Mouse (Mus musculus) layer of hippocampus, adult 8-10 months (tissue): ENCODE results near the gene Sh3rf3. TPM values are rescaled to one million over a fixed set of nuclear protein-coding genes. Genes with fewer than 3 reads are reported as not detected.

Source experiments
- DNase-seq, 2 experiments: peaks; one replicate each; pipeline ENCODE4 v3.0.0; 2022; ENCODE audit warnings: low spot score in 2 of 2
- total RNA-seq, 4 experiments: library from RNA; stranded (reverse); gene quantifications; 2 replicates each; pipeline ENCODE4 v1.2.4; 2022

Gene Sh3rf3
- total RNA-seq, result 10 to 100 TPM; 28.2 to 38.0 (median 32.1) TPM

DNA sequence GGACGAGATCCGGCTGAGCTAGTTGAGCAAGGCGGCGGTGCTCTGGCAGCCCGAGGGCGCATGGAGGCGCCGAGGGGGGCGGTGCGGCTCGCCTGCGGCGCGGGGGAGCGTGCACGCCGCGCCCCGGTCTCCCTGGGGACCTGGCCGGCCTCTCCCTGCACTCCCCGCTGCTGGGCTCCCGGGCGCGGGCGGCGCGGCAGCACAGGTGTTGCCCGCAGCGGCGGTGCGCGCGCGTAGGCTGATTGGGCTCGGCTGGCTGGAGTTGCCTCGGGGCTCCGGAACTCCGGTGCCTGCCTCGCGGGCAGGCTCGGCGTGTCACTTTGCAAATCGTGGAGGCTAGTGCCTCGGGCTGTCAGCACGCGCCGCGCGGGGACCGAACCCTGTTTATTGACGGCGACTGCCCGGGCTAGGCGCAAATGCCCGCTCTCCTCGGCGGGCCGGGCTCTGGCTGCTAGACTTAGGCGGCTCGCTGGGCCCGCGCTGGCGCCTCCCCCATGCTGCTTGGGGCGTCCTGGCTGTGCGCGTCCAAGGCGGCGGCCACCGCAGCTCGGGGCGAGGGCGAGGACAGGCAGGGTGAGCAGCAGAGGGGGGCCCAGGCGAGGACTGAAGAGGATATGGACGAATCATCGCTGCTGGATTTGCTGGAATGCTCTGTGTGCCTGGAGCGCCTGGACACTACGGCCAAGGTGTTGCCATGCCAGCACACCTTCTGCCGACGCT lies at the start of gene Sh3rf3:
Gene Sh3rf3, plus strand, starts transcription at position 279 of the 720 bp plus-strand sequence.
- peak in 1 of 2 experiments; percentile 24 for DNase-seq

DNA sequence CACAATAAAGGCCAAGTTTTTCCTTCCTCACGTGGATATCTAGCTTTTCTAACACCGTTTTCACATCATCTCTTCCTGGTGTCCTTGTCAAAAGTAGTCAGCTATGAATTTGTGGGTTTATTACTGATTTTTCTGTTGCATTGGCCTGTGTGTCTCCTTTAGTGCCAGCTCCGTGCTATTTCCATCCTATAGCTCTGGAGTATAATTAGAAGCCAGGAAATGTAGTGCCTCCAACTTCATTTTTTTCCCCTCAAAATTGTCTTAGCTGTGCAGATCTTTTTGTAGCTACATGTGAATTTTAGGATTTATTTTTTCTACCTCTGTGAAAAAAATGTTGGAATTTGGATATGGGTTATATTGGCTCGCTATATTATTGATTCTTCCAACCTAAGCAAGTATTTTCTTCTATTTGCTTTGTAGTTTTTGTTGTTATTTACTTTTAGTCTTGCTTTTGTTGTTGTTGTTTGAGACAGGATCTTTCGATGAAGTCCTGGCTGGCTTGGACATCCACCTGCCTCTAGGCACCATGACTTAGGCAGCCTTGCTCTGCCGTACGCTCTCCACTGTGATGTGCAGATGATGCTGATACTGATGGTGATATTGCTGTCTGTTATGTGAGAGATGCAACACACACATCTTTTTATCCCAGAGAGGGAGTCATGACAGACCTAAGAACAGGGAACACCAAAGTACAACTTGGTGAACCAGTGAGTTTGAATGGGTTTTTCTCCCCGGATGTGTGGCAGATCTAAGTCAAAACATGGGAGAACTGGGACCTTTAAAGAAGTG lies 24.5 kb upstream of the Sh3rf3 start:
- no peak for DNase-seq

DNA sequence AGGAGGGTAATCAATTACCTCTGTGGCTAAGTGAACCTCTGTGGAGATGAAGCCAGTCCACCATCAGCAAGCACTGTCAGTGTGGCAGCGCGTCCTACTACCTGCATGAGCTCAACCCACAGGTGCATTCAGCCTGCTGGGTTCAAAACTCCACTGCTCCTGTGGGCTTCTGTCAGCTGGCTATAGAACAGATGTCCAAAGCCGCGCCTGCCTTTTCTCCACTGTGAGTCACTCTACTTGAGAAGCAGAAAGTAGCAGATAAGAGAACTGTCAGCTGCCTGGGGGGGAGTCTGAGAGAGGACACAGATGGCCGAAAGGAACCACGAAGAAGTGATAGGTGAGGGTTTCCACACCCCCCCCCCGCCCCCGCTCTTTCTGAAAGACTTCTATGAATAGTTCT lies 15.6 kb upstream of the Sh3rf3 start:
- peak in 1 of 2 experiments; percentile 23 for DNase-seq

DNA sequence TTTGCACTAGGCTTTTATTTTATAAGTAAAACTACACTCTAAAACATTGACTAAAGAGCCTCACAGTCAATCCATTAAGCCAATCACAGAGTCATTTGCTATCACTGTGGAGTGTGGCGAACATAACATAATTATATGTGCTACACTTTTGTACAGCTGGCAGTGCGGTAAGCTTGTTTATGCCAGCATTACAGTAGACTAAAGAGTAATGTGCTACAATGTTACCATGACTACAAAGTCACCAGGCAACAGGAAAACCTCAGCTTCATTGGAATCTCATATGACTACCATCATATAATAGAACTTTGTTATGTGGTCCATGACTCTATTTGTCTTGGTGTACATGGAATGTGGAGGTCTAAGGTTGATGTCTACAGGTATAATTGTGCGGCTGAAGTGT lies 15.0 kb upstream of the Sh3rf3 start:
- DNase-seq, result no peak

DNA sequence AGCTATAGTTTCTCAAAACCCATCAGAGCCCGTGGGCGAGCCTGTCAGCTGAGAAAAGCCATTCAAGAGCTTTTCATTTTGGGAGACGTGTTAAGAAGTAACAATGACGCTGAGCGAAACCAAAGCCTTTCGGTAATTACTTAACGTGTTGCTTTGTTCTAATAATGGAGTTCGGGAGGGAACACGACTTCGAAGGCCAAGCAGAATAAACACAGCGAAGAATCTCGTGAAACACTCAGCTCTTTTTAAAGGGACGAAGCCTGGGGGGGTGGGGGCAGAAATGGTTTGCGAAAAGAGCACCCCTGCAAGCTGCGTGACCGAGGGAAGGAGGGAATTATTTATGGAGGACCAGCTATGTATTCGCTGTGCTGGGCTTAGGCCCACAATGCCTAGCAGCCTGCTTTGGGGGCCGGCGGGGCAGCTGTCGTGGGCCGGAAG lies 12.1 kb upstream of the Sh3rf3 start:
- no peak for DNase-seq

DNA sequence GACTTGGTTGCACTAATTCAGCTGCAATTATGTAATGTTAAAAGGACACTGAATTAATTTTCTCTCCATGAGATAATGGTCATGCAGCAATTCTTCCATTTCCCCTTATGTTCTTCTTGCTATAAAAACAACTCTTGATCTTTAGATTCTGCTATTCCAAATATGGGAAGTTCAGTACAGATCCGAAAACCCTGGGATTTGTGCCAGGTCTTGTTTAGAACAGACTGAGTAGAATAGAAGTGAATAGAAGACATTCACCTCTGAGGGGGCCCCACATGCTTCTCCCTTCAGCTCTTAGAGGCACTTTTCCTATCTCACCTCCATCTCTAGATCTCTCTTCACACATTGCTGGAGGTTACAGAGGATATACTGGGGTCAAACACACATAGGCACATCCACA lies 10.8 kb upstream of the Sh3rf3 start:
- DNase-seq, result no peak

DNA sequence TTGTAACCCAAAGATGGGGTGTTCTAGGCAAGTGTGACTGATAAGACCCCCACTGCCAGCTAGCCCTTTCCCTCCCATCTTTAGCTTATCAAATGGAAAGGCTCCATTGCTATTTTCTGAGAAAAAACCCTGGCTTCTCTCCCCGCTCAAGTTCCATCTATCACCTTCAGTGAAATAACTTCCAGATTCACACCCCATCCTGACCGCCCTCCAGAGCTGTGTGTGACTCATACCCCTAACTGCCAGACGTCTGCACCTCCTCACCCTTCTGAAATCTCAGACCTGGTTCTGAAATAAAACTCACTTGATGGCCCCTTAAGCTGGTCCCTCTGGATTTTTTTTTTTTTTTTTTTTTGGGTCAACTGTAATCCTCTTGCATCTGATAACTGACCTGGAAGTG lies 5.2 kb upstream of the Sh3rf3 start:
- DNase-seq, result no peak

DNA sequence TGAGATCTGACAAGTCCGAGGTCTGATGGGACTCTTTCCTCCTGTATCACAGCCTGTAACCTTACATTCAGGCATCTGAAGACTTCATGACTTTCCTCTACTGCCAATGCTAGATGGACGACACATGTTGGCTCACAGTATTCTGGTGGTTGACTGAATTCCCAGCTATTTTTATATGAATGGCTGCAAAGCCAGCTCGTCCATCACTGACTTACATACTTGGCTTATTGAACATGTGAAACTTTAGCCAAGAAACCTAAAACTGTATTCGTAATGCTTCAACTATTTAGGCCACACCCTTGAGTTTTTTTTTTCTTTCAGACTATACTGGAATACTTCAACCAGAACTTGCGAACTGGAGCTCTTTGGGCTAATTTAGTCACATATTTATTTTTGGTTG lies 3.0 kb upstream of the Sh3rf3 start:
- DNase-seq, result no peak

DNA sequence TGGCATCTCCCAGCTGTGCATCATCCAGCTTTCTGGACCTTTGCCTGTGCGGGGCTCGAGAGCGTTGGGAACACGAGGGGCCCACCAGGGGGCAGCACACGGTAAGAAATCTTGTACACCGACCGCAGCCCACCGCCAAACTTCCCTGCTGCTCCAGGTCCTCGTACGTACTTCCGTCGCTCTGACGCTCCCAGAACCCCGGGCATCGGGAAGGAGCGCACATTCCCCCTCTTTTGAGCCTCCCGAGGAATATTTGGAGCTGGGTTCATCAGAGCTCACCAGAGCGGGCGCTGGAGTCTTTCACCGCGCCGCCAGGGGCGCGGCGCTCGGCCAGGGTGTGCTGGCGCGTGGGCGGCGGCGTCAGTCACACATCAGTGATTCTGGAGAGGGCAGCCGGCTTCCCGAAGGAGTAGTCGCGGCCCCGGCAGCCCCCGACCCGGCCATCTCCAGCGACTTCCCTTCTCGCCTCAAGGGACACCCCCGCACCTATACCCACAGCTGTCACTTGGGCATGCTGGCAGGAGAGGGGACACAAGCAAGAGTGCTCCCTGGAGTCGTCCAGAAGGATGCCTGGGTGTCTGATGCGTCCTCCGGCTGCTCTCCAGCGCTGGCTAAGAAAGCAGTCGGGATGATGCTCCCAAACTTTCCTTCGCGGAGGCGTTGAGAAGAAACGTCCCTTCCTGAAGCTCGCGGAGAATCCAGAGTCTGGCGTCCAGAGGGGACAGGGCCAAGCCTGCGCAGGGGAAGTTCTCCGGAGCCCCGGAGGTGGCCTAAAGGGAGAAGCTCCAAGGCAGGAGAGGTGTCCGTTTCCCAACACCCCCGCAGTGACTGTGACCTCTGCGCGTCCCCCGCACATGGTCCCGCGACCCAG lies 714 bp upstream of the Sh3rf3 start:
- peak; percentile 85 to 91 for DNase-seq

DNA sequence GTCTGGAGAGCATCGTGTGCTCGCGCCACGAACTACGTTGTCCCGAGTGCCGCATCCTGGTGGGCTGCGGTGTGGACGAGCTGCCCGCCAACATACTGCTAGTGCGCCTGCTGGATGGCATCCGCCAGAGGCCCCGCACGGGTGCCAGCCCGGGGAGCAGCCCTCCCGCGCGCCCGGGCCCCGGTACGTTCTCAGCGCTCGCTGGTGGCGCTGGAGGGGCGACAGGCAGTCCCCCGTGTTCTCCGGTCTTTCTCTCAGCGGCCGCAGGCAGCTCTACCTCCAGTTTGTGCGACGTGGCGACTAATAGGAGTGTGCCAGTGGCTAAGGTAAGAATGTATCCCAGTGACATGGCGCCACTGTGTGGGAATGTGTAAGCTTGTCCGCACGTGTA lies 637 bp downstream of the Sh3rf3 start:
- no peak for DNase-seq

DNA sequence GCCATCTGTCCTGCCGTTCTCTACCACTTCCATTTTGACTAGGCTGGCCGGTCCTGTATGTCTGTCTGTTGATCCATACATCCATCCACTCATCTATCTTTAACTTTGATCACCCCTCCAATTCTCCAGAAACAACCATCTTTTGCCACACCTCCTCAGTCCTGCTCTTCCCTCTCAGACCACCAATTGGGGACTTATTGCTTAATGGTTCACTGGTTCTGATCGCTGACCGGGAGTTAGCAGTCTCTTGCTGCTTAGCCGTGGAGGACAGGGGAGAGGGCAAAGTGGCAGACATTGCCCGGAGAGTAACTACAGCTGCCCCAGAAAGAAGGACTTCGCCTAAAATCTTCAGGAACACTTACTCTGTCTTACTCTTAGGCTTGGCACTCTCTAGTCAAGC lies 1.3 kb downstream of the Sh3rf3 start:
- no peak for DNase-seq

DNA sequence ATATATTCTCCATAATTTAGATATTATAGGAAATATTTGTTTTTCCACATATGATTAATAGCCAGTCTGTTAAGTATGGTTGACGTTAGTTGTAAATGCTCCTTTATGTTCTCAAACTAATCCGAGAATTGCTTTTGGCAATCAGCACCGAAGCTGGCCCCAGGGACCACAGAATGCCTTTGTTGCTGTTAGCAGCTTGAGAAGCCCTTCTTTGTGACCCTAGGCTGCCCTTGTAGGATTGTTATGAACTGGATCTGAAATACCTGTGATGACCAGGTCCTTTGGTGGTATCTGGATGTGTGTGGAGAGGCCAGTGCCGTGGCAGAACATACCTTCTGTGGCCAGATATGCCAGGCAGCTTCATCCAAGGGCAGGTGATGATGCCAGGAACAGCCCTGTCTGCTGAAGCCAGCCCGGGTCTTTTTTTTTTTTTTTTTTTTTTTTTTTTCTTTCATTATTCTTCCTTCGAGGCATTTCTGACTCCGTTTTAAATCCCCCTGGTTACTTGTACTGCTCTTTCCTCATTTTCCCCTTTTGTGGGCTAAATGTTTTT lies 10.9 kb downstream of the Sh3rf3 start:
- no peak for DNase-seq

DNA sequence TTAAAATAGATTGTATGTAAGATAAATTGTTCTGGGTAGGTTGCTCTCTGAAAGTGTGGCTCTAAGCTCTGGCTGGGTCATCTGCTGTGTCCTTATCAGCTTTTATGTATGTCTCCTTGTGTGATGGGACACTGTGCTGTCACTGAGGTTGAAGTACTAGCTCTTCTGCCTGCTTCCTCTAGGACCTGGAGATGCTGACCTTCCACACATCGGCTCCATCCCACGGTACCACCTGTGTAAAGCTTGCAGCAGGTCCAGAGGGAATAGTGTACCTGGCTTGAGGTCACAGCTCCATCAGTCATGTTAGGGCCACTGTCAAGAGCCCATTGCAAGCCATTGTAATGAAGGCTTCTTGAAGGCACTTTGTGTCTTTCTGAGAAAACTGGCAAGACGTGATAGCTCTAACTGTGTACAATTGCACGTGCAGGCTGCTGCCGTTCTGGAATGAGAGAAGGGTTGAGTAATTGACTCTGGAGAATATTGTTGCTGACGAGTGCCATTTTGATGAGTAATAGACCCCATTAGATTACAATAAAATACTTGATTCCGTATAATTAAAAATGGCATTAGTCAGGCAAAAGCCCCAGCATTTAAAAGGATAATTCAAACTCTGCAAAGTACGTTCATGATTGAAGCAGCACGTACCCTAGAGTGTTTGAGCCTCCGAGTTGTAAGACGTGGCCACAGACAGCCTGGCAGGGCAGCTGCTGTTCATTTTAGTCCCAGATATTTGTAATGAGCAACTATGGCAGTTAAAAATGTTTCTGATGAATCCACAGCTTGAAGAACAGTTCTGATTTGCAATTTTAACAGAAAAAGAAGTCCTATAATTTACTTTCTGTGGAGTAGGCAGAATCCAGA lies 16.3 kb downstream of the Sh3rf3 start:
- DNase-seq, result no peak

DNA sequence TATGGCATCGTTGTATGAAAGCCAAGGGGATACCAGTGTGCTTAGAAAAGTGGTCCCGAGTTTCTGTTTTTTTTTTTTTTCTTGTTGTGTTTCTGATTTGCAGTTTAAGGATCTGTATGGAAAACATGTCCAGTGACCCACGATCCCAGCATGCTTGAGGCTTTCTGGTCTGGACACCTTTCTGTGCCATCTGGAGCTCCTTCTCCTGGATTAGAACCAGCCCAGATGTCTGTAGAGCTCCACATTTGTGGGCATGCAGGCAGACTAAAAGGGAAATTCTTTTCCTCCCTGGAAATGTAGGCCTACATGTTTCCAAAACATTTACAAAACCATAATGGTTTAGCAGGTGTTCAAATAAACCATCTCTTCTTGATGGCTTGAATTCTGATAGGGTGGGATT lies 20.0 kb downstream of the Sh3rf3 start:
- DNase-seq, result no peak

DNA sequence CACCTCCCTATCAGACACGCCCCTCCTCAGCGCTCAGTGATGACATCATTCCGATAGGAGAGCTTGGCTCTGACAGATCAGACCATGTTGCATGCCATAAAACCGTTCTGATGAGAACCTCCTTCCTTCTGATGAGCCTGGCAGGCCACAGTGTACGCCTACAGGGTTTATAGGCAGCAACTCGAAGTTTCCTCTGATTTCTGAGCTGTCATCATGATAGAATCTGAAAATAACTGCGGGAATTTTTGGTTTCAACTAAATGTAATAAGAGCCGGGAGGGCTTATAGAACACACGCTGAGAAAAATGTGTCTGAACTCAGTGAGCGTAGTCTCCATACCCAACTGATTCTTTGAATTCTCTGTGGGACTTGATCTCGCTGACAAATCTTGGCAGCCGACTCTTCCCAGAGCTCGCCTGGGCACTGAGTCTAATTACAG lies 20.6 kb downstream of the Sh3rf3 start:
- no peak for DNase-seq

DNA sequence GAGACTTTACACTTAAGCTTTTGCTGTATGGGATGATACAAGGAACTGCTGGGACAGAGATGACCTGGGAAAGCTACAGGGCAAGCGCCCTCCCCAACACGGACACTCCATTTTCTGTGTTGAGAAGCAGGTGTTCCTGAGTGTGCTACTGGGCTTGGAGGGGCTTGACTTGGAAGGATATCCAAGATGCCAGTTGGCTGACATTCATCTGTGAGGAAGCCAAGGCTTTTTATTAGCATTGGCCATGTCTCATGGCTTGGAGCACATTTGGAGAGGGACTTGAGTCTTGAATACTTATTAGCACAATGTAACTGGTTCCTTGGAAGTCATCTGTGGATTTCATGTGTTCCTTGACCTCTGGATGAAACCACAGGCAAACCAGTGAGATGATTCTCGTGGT lies 23.2 kb downstream of the Sh3rf3 start:
- DNase-seq, result no peak

DNA sequence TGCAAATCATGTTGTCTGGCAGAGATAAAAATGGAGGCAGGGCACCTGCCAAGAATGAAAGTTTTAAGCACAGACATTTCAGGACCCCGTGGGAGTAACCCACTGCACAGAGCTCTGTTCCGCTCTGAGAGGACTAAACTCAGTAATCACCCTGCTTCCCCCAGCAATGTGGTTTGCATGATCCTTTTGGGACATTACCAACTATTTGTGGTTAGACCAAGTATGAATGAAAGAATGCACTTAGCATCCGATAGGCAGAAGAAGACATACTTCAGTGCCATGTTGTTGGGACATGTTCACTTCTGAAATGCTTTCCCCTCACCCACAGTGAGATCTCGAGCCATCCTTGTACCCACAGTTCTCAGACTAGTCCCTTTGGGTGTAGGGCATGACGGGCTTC lies 24.3 kb downstream of the Sh3rf3 start:
- no peak for DNase-seq

DNA sequence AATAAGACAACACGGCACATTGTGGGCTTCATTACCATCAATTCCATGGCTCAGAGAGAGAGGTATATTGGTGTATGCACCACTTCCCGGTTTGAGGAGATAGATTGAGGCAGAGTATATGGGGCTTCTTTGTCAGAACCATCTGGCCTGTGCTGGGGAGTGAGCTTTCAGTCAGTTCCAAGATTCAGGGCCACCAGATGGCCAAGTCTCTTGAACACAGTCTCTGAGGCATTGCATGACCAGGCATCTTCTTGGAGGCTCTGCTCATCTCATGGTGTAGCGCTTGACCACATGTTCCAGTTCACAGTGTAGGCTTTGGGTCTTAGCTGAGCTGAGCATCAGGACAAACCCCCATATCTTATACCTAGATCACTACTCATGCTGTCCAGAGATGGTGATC lies 28.8 kb downstream of the Sh3rf3 start:
- no peak for DNase-seq

DNA sequence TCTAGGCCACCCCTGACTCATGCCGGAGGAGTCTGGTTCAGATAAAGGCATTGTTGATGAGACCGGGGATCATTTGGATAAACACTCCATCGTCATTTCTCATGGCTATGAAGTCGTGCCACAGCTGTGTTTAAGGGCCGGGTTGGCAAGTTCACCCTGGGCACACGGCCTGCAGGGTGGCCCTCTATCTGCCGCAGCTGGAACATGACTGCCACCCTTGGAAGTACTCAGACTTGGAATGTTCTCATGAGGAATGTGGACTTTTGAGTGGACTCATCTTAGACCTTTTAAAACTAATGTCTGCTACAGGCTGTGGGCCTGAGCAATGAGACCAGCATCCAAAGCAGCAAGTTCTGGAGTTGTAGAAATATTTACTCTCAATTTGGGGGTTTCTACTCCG lies 29.9 kb downstream of the Sh3rf3 start:
- DNase-seq, result no peak

DNA sequence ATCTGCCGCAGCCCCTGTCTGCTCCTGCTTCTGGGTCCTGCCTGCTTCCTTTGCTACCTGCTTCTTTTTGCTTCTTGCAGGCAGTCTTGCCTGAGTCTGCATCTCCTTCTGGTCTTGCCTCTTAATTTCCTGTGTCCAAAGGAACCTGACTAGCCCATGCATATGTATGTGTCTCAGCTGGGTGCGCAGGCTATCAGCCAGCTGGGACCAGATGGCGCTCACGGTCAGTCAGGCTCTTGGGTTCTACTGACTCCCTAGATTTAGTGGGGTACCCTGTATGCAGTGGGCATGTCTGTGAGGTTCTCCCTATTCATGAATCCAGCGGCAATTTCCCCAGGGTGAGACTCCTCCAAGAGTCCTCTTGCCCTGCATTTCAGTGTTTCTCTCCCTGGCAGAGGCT lies 35.0 kb downstream of the Sh3rf3 start:
- no peak for DNase-seq

DNA sequence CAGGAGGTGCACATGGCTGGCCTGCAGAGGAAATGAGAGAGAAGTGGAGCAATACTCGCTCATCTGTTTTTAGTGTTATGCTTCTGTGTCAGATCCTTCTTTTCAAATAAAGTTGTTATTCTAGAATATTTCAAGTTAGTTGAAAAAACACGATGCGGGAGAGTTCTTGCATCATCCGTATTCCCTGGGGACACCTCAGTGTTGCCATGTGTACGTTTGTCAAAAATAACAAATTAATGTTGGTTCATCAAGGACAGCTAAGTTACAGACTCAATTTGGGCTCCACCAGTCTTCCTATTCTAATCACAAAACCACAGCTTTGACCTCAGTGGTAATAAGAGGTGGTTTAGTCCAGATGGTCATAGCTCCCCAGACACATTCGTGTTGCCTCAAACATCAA lies 35.4 kb downstream of the Sh3rf3 start:
- no peak for DNase-seq
